Mouse (Mus musculus): ENCODE measurements at regions not wholly inside any gene's neighbourhood (a gene's known extent, or its start where the extent isn't known, plus 50 kb on each side); places are given as distances from the start of the nearest gene placed in this dataset.

GRCm38 (mm10) chr1:70967701-70968100, 135.2 kb downstream of the Bard1 start:
- peak in 1 of 2 experiments; percentile 23 for DNase-seq (ENCODE audit: low spot score in 2 of 2)

- no peak for DNase-seq (ENCODE audit: low spot score in 2 of 2)
Measured at GRCm38 (mm10) chr1:70964016-70964415, 138.9 kb downstream of the Bard1 start.

- DNase-seq (ENCODE audit: low spot score in 2 of 2) = no peak
Measured at GRCm38 (mm10) chr1:70946564-70946963, 156.4 kb downstream of the Bard1 start.

All from layer of hippocampus, adult 8-10 months (tissue).